Mouse (Mus musculus) megakaryocyte, embryonic 14.5 days (primary cell): ENCODE results near the gene Usb1.

Experiments used
- FLI1 ChIP-seq: IDR thresholded peaks from 2 replicates; pipeline ENCODE4 v1.6.1; 2012; ENCODE audit warnings: low read length, inconsistent platforms, mixed read lengths
- GATA1 ChIP-seq: IDR thresholded peaks from 3 replicates; pipeline ENCODE4 v1.6.1; 2012; ENCODE audit warnings: mixed read lengths, low read length, inconsistent platforms, borderline replicate concordance

DNA sequence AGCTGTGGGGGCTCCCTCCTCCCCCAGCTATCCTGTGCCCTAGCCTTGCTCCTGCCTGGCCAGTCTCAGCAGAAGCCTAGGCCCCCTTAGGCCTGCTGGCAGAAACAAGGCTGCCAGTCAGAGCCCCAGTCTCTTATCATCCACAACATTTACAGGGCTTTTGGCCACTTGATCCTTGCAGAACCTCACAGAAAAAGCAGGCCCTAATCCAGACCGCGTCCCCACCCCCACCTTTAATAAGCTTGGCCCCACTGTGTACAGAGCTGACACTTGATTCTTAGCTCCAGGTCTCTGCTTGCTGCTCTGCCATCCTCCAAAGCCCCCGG lies 28.9 kb downstream of the Usb1 start:
- TF ChIP-seq GATA1 (no peak), FLI1 (no peak)
